Mouse (Mus musculus) left cerebral cortex, postnatal 14 days (tissue): Measurements from ENCODE around the gene Plpp6. TPM values are rescaled to one million over a fixed set of nuclear protein-coding genes. Genes with fewer than 3 reads are reported as not detected.

ENCODE experiments used
- DNase-seq, 2 experiments: peaks; one replicate each; pipeline ENCODE4 v3.0.0; 2021 to 2022; ENCODE audit warnings: low spot score in 2 of 2, mixed read lengths in 1 of 2
- intact Hi-C: fragments of 180-260 bp; cut with DNase I; formaldehyde crosslinking; loops from one replicate; pipeline ENCODE4 v1.15.1; 2025
- long read RNA-seq, 2 experiments: library from polyadenylated mRNA; stranded (forward); transcript quantifications; one replicate each; pipeline ENCODE4 v2.0.0; 2021
- total RNA-seq, 2 experiments: library from RNA; stranded (reverse); gene quantifications; 2 replicates each; pipeline ENCODE4 v1.2.3; 2021

Gene Plpp6
- 10 to 100 TPM; 43.9 to 44.5 TPM for total RNA-seq
- long read RNA-seq, experiment 1, transcript Plpp6-201 (1 exons, 2,859 nt) = major isoform, 64 of 64 reads
- long read RNA-seq, experiment 1, partial matches to known transcripts = 0 of 64 reads
- long read RNA-seq, experiment 1, other reads (novel, unspliced or antisense) = 0 of 64 reads
- long read RNA-seq, experiment 2, transcript Plpp6-201 (1 exons, 2,859 nt) = major isoform, 71 of 71 reads
- long read RNA-seq, experiment 2, partial matches to known transcripts = 0 of 71 reads
- long read RNA-seq, experiment 2, other reads (novel, unspliced or antisense) = 0 of 71 reads

DNA sequence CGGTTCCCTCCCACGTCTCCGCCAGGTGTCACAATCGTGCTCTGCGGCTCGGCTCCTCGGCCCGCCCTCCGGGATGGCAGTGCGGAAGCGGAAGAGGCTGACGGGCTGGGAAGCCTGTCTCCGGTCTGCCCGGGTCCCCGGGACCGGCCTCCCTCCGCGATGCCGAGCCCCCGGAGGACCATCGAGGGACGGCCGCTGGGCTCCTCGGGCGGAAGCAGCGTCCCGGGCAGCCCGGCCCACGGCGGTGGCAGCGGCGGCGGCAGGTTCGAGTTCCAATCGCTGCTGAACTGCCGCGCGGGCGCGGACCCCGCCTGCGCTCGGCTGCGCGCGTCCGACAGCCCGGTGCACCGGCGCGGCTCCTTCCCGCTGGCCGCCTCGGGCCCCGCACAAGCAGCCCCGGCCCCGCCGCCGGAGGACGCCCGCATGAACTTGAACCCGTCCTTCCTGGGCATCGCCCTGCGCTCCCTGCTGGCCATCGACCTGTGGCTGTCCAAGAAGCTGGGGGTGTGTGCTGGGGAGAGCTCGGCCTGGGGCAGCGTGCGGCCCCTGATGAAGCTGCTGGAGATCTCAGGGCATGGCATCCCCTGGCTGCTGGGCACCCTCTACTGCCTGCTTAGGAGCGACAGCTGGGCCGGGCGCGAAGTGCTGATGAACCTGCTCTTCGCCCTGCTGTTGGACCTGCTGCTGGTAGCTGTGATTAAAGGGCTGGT is at the start of gene Plpp6:
TSS of gene Plpp6 (plus strand) at position 112 of the 710 bp plus-strand sequence.
- intact Hi-C loops = loop anchor here (2.0 kb wide), 1 partner anchor 187 kb away; no protein-coding TSS in a partner anchor
- peak; percentile 68 to 81 for DNase-seq

- DNase-seq = no peak
- intact Hi-C loops = no loop called here
Measured at GRCm38 (mm10) chr19:28914598-28914997, 49.2 kb upstream of the Plpp6 start.

- intact Hi-C loops = no loop called here
Measured at GRCm38 (mm10) chr19:28915602-28916250, 48.0 kb upstream of the Plpp6 start.

DNA sequence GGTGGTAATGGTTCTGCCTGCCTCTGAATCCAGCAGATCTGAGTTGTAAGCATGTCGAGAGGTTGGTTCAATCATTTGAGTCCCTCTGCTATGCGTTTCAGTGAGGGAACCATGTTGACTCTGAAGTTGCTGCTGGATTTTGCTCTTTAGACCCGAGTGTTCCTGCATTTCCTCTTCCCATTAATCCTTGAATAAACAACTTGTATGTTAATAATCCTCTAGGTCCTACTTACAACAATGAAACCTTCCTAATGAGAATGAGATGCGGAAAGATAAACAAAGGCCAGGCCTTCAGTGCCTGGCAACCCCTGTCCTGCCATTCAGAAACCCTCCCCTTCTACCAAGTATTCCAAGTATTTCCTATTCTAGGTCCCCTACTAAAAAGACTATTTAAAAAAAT is 47.3 kb upstream of the Plpp6 start:
- intact Hi-C loops = no loop called here
- no peak for DNase-seq

More at GRCm38 (mm10) chr19:28915602-28916250, 48.0 kb upstream of the Plpp6 start:
- no peak for DNase-seq

GRCm38 (mm10) chr19:28917839-28918238 is 45.9 kb upstream of the Plpp6 start:
- intact Hi-C loops = no loop called here
- DNase-seq = no peak

DNA sequence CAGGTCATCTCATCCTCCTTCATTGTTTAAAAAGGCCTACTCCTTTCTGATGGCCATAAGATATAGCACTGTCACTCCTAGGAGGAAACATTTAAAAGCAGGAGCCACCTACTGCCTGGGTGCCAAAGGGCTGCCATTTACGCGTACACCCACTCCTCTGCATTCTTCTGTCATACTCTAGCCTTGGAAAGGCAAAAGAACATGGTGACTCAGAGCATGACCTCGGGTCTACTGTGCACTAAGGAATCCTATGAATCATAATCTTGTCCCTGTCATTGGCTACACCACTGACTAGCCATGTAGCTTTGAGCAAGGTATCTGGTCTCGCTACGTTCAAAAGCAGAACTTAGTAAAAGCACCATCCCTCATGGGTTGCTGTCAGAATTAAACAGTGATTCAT is 37.4 kb upstream of the Plpp6 start:
- intact Hi-C loops = no loop called here

DNA sequence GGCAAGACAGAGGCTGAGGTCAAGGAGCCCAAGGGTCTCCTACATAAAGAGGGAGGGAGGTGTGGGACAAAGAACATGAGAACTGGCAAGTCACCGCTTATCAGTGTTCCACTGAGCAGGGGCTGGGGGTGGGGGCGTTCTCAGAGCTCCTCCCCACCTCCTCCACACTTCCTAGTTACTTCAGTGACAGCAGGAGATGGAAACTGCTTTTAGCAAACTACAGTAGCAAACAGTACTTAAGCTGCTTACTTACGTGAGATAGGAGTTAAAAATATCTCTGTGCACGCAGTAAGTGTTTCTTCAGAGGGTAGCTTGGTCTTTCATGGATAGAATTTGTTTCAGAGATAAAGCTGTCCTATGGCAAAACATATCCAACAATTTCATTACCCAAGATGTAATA is 36.4 kb upstream of the Plpp6 start:
- peak in 1 of 2 experiments; percentile 44 for DNase-seq
- intact Hi-C loops = no loop called here

More for the DNA sequence above, 37.4 kb upstream of the Plpp6 start:
- DNase-seq = no peak

DNA sequence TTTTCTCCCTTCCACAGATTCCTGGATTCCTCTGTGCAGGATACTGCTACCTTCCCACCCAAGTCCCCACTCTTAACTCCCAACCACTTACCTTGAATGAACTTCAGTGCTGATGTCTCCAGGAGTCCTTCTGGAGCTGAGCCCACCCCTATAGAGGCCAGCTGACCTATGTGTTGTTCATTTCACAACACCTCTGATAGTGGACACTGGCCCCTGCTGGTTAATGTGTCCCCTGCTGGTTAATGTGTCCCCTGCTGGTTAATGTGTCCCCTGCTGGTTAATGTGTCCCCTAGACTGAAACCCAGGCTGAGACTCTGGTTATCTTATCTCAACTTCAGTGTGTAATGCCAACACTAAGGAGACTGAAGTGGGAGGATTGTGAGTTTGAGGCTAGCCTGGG is 34.7 kb upstream of the Plpp6 start:
- intact Hi-C loops = no loop called here
- DNase-seq = no peak

GRCm38 (mm10) chr19:28934897-28935296 is 28.9 kb upstream of the Plpp6 start:
- DNase-seq = no peak
- intact Hi-C loops = no loop called here

DNA sequence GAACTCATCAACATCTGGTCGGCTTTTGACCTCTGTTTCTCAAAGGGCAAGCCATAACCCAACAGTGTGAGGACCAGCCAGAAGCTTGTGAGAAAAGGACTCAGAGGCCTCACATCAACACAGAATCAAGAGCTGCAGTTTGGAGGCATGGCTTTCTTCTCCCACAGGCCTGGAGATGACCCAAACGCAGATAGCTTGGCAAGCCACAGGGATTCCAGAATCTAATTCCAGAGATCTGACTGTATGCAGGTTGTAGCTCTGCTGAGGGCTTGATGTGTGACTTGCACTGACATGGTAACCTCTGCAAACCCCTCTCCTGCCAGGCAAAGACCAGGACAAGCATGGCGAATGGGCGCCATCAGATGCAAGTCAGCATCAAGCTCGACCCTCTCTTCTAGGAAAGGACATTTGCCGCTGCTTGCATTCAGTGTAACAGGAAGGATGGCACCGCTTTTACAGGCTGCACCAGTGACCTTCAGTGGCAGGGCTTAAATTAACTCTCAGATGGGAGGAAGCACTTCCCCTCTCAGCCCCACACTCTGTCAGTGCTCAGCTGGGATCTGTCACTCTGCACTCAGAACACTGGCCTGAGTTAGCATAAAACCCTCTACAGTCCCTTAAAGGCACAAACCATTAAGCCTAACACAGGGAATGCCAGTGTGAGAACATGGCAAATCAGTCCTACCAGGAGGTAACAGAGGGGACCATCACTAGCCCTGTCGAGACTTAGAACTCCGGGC is 23.4 kb upstream of the Plpp6 start:
- intact Hi-C loops = no loop called here
- no peak for DNase-seq

GRCm38 (mm10) chr19:28941271-28941670 is 22.5 kb upstream of the Plpp6 start:
- DNase-seq = no peak
- intact Hi-C loops = no loop called here

GRCm38 (mm10) chr19:28946782-28947181 is 17.0 kb upstream of the Plpp6 start:
- peak in 1 of 2 experiments; percentile 21 for DNase-seq
- intact Hi-C loops = no loop called here

DNA sequence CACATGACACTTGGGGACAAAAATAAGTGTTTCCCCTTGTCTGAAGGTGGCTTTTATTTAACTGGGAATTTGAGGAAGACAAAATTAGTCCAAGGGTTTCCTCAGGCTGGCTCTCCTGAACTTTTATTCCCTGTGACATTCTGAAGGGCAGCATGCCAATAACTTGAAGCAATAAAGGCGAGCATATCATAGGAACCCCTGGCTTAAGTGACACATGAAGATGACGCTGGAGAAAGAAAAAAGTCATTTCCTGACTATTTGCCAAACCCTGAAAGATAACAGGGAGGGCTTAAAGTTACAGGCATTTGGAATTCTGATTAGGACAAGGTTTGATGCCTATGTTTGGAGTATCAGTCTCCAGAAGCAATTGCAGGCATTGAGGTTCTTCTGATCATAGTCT is 16.4 kb upstream of the Plpp6 start:
- no peak for DNase-seq
- intact Hi-C loops = no loop called here

GRCm38 (mm10) chr19:28951251-28951650 is 12.5 kb upstream of the Plpp6 start:
- intact Hi-C loops = no loop called here
- DNase-seq = no peak

DNA sequence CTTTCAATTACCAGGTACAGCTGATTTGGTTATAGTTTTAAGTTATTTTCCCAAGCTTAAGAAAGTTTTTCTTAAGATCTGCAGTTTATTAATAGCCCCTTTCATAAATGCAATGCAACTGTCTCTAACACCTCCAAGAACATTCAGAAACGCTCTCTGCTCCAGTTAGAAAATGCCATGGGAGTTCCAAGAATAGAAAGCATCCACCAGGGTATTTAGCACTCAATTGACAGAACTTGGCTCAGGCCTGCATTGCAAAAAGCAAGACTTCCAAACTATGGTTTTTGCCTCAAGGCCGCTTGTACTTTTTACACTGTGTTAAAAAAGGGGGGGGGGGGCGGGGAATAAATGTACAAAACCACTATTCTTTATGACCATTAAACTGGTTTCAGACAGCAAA is 640 bp upstream of the Plpp6 start:
- DNase-seq = peak; percentile 56 to 83
- intact Hi-C loops = no loop called here

GRCm38 (mm10) chr19:28963513-28963841 is 276 bp upstream of the Plpp6 start:
- no peak for DNase-seq
- intact Hi-C loops = no loop called here

- intact Hi-C loops = loop anchor here (2.0 kb wide), 1 partner anchor 188 kb away; no protein-coding TSS in a partner anchor
- no peak for DNase-seq
Measured at GRCm38 (mm10) chr19:28964552-28964903, 775 bp downstream of the Plpp6 start.

GRCm38 (mm10) chr19:28967652-28968051 is 3.9 kb downstream of the Plpp6 start, which contains the start of gene 4430402I18Rik:
4430402I18Rik (minus strand) TSS chr19:28967800.
- intact Hi-C loops = loop anchor here (5.0 kb wide), 1 partner anchor 60 kb away; no protein-coding TSS in a partner anchor
- peak; percentile 54 to 64 for DNase-seq

DNA sequence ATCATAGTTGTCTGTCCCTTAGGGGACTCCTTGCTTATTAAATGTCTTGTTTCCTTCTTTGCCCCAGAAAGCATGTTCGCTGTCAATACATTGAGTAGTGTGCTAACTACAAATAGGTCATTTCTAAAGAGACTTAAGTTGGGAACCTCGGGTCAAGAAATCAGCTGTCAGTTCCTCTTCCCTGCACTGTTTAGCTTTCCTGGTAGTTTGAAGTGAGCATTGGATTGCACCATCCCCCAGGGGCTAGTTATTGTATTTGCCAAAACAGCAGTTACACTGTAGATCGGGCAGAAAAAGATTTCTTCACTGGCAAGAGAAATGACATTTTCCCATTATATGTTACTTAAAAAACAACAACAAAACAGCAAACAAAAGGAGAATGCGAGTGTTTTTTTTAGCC is 4.4 kb downstream of the Plpp6 start:
- intact Hi-C loops = loop anchor here (5.0 kb wide), 1 partner anchor 61 kb away; no protein-coding TSS in a partner anchor
- DNase-seq = no peak

GRCm38 (mm10) chr19:28969231-28969630 is 5.5 kb downstream of the Plpp6 start:
- intact Hi-C loops = loop anchor here (5.0 kb wide), 1 partner anchor 62 kb away; no protein-coding TSS in a partner anchor
- DNase-seq = no peak
